Mouse (Mus musculus): ENCODE measurements around the gene Adamts6.

Adamts6 gene

DNA sequence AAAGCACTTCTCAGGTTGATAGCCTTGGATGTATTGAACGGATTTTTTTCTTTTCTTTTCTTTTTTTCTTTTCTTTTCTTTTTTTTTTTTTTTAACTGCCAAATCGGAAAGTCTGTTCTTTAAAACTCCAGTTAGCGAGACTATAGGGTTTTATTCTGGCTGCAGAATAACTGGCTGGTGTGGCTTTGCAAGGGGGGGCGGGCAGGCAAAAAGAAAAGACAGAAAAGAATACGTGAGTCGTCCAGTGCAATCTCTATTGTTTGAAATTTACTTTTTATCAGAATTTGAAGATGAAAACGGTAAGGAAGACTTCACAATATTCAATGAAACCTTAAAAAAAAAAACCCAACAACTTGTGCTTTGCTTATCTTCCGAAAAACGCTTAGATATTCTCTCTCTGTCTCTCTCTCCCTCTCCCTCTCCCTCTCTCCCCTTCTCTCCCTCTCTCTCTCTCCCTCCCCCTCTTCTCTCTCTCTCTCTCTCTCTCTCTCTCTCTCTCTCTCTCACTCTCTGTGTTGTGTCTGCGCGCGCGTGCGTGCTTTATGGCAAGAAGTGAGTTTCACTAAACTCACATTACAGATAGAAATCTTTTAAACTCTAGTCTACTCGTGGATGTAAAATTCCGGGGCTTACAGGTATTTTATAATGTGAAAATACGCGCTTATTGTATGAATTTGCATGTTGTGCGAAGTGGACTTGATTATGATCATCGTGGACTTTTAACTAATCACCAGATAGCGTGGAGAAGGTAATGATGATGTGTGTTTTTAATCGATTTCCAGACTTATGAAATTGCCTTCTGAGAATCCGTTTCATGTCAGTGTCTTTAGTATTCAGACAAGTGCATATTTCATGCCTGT lies at the start of gene Adamts6:
Adamts6 (plus strand) TSS at position 470 of the 860 bp plus-strand sequence.
- no peak for DNase-seq

DNA sequence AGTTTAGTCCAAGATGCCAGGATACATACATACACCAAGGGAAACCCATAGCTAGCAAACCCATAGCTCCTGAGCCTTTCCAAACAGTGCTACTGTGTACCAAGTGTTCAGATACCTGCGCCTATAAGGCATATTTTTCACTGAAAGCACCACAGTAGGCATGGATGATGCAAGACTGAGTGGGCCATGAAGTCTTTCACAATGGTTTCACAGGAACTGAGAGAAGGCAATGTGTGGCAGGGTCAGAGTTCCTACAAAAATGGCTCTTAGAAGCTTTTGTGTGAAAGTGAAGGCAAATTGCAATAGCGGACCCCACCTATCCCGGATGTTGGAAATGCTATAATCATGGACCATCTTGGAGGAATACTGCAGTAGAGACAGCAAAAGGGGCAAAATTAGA lies 28.6 kb upstream of the Adamts6 start:
- DNase-seq, result no peak

- no peak for DNase-seq
Observed at GRCm38 (mm10) chr13:104285031-104285431, 2.6 kb upstream of the Adamts6 start.

DNA sequence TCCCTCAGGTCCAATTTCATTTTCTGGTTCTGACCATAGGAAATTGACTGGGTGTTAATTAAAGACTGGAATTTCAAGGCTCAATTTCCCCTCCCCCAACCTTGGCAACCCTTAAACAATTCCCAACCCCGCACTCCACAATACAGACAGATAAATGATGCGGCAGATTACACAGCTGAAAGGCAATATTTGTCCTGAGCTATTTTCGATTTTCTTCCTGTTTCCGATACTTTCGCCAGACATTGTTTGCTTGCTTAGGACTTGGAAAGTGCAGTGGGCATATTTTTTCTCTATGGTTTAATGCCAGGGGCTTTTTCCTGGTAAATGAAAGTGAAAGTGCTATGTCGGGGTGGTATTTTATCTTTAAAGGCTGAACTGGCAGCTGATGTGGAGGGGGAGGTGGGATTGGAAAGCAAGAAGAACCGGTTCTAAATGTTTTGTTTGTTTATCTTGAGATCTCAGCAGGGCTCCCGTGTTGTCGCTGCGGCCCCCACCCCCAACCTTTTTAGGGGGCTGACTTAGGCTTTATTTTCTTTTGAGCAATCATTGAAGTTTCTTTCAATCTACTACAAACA lies 1.8 kb upstream of the Adamts6 start:
- peak; percentile 95 for DNase-seq

- no peak for DNase-seq
Observed at GRCm38 (mm10) chr13:104286336-104286735, 1.3 kb upstream of the Adamts6 start.

GRCm38 (mm10) chr13:104286897-104287309 lies 732 bp upstream of the Adamts6 start:
- DNase-seq, result peak; percentile 100

DNA sequence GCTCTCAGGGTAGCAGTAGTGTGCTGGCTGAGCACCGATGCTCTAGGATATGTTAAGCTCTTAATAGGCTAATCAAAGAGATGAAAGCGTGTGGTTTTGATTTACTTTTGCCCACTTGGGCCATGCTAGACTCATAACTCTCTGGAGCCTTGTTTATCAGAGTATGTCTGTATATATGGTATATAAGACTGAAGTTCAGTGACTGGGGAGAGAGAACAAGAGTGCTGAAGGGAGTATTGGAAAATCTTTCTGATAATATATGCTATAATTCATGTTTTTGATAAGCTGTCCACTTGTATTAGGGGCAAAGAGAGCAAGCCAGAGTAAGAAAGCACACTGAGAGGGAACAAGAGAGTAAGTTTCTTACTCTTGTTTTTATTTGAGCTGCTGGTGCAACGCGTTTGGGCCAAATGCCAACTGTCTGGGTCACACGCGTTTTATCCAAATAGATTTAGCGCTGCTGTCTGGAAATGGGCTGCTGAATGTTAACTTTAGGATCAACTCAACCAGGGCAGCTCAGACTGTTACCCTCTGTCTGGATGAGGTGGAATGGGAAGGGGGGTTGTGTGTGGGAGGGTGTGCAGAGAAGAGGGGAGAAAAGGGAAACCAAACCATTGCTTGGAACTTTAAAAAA lies 708 bp downstream of the Adamts6 start:
- DNase-seq, result peak; percentile 94

GRCm38 (mm10) chr13:104289176-104289575 lies 1.5 kb downstream of the Adamts6 start:
- DNase-seq, result no peak

DNA sequence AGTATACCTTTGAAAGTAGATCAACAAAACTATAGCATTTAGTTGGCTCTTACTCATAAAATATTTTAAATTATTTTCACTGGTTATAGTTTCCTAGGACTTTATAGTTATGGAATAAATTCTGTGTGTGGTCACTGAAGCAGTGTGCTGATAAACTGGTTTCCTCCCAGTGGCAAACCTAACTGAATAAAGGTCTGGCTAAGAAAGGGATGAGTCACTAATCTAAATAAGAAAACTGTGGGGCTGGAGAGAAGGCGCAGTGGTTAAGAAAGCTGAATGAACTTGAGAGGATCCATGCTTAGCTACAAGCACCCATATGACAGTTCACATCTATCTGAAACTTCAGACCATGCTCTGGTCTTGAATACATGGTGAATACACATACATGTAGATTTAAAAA lies 7.8 kb downstream of the Adamts6 start:
- DNase-seq, result no peak

GRCm38 (mm10) chr13:104329336-104329735 lies 41.7 kb downstream of the Adamts6 start:
- DNase-seq, result no peak

- DNase-seq, result no peak
Observed at GRCm38 (mm10) chr13:104329742-104330141, 42.1 kb downstream of the Adamts6 start.

GRCm38 (mm10) chr13:104352590-104352989 lies 65.0 kb downstream of the Adamts6 start:
- no peak for DNase-seq

- DNase-seq, result peak; percentile 81
Observed at GRCm38 (mm10) chr13:104393427-104394356, 106.1 kb downstream of the Adamts6 start.

DNA sequence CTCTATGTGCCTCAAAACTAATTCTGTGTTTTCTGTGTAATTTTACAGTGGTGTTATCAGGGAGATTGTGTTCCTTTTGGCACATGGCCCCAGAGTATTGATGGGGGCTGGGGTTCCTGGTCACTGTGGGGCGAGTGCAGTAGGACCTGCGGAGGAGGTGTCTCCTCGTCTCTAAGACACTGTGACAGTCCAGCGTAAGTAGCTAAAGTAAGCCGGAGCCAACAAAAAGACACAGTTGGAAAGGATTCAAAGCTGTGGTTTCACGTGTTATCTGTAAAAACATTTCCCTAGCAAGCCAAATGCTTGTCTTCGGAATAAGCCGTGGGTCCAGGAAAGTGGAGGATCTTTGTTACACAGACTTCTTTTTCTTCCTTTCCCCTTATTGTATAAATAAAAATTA lies 110.2 kb downstream of the Adamts6 start:
- peak; percentile 82 for DNase-seq

DNA sequence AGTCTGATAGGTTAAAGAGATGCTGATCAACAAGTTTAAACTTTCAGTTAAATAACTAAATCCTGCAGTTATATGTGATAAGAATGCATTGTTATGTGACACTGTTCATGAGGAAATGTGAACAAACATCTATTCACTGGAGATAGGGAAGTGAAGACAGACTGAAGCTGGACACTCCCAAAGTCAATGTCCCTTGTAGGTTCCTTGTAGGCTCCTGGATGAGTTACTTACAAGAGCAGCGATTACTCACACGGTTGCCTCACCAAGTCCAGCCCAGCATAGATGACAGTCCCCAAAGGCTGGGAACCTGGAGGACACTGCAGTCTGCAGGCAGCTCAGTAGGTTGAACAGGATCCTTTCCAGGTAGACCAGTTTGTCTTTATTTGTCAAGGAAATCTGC lies 145.1 kb downstream of the Adamts6 start:
- DNase-seq, result no peak

DNA sequence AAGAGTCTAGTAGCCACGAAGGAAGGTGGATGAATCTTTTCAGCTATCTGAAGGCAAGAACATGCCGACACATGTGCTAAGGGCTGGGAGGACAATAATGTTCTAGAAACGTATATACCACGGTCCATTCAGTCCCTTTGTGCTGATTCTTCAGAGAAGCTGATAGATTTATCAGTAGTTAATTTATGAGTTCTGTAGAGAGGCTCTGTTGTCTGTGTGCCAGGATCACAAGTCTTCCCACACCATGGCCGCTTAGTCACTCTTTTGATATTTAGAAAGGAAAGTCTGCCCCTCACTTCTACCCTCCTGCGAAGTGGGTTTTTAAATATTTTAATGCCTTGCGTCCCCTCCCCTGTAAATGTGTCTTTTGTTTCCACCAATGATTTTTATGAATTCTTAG lies 154.9 kb downstream of the Adamts6 start:
- no peak for DNase-seq

- peak; percentile 79 for DNase-seq
Observed at GRCm38 (mm10) chr13:104445437-104445836, 157.8 kb downstream of the Adamts6 start.

DNA sequence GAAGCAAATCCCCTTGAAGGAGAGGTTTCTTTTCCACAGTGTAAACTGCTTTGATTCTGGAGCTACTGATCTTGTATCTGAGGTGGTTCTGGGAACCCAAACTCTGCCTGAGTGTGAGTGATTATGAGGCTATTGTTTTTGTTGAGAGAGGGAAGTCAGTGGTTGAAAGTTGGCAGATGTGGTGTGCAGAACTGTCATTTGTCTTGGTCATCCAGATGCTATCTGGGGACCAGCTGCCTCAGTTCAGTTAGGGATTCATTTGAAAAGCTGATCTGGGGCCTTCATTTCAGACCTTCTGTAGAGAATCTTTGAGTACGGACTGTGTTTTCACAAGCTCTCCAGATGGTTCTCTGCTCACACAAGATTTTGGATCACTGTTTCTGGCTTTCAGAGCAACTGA lies 159.3 kb downstream of the Adamts6 start:
- DNase-seq, result no peak

GRCm38 (mm10) chr13:104447470-104447869 lies 159.8 kb downstream of the Adamts6 start:
- DNase-seq, result peak; percentile 52

GRCm38 (mm10) chr13:104448349-104448748 lies 160.7 kb downstream of the Adamts6 start:
- DNase-seq, result no peak

- peak; percentile 49 for DNase-seq
Observed at GRCm38 (mm10) chr13:104453271-104453974, 165.8 kb downstream of the Adamts6 start.

DNA sequence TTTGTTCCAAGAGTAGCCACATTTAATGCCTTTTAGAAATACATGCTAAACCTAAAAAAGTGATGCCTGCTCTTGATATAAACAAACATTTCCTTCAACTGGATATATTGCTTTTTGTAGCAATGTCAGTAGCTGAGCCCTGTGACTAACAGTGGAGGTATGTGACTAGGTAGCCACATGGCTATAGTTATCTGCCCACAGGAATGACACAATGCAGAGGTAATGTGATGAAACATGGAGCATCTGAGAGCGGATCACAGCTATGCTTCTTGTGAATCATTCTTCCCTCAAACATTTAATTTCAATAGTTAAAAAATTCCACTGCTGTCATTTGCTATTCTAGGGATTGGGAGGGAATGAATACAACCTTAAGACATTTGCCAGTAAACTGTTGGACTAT lies 172.7 kb downstream of the Adamts6 start:
- DNase-seq, result no peak
